Mouse (Mus musculus) embryonic fibroblast, embryonic 13.5 days (primary cell): Measurements from ENCODE around the gene Slamf9.

Source experiments
- CTCF ChIP-seq: IDR thresholded peaks from 2 replicates; pipeline ENCODE4 v1.5.1; 2011; ENCODE audit warnings: mild to moderate bottlenecking, control low read depth, low read length, moderate library complexity, borderline replicate concordance; ENCODE audit not compliant: insufficient read depth
- POLR2A ChIP-seq: IDR thresholded peaks from 2 replicates; pipeline ENCODE4 v1.6.1; 2011; ENCODE audit warnings: low read depth, mild to moderate bottlenecking, control low read depth, low read length, moderate library complexity

DNA sequence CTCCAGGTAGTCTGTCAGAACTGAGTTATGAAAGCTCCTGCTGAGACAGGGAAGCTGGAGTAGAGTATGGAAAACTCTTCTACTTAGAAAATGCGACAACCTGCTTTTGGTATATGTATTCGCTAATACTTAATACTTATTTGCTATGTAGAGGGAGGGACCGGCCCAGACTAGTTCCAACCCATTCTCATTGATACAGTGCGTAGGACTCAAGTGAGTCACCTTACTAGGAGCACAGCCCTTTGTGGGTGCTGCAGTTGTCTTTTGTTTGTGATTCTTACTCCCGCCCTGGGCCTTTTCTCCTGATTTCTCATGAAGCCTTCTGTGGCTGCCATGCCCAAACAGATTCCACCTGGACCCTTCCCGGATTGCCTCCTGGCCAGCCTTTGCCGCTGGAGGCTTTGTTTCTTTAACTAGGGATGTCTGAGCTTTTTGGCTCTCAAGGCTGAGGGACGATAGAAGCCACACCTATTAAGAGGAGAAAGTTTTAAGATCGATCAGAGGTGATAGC lies 33.2 kb upstream of the Slamf9 start:
- TF ChIP-seq CTCF: no peak
- no peak for TF ChIP-seq POLR2A
